Mouse (Mus musculus) left cerebral cortex, postnatal 14 days (tissue): ENCODE data around the gene Msi2. TPM values are rescaled to one million over a fixed set of nuclear protein-coding genes. Genes with fewer than 3 reads are reported as not detected.

Experiments used
- DNase-seq, 2 experiments: peaks; one replicate each; pipeline ENCODE4 v3.0.0; 2021 to 2022; ENCODE audit warnings: low spot score in 2 of 2, mixed read lengths in 1 of 2
- intact Hi-C: fragments of 180-260 bp; cut with DNase I; formaldehyde crosslinking; loops from one replicate; pipeline ENCODE4 v1.15.1; 2025
- total RNA-seq, 2 experiments: library from RNA; stranded (reverse); gene quantifications; 2 replicates each; pipeline ENCODE4 v1.2.3; 2021

Msi2 gene
- total RNA-seq, 2 experiments from 2014 or later = 97.8 to 103 TPM

- intact Hi-C loops = loop anchor here (10.0 kb wide), 1 partner anchor 305 kb away; no protein-coding TSS in a partner anchor
- no peak for DNase-seq
These were observed 298.5 kb downstream of the Msi2 start for GRCm38 (mm10) chr11:88419657-88420366.

- DNase-seq = no peak
- intact Hi-C loops = loop anchor here (10.0 kb wide), 1 partner anchor 306 kb away; no protein-coding TSS in a partner anchor
These were observed 299.2 kb downstream of the Msi2 start for GRCm38 (mm10) chr11:88419064-88419463.

GRCm38 (mm10) chr11:88414157-88414870, 304.0 kb downstream of the Msi2 start:
- no peak for DNase-seq
- intact Hi-C loops = loop anchor here (5.0 to 10.0 kb wide), 4 partner anchors 122 to 408 kb away; partner anchors contain the start of gene Ccdc182

- intact Hi-C loops = loop anchor here (5.0 to 10.0 kb wide), 4 partner anchors 120 to 410 kb away; partner anchors contain the start of gene Ccdc182
- DNase-seq = peak; percentile 68 to 75
These were observed 305.8 kb downstream of the Msi2 start for GRCm38 (mm10) chr11:88412423-88413094.

GRCm38 (mm10) chr11:88408305-88408704, 310.0 kb downstream of the Msi2 start:
- DNase-seq = no peak
- intact Hi-C loops = no loop called here

- DNase-seq = no peak
- intact Hi-C loops = no loop called here
These were observed 311.9 kb downstream of the Msi2 start for GRCm38 (mm10) chr11:88406408-88406915.

GRCm38 (mm10) chr11:88404816-88405613, 313.3 kb downstream of the Msi2 start:
- intact Hi-C loops = no loop called here

GRCm38 (mm10) chr11:88404247-88404677, 314.1 kb downstream of the Msi2 start:
- intact Hi-C loops = no loop called here
- no peak for DNase-seq

More at GRCm38 (mm10) chr11:88404816-88405613, 313.3 kb downstream of the Msi2 start:
- peak; percentile 70 to 81 for DNase-seq

GRCm38 (mm10) chr11:88402290-88402689, 316.0 kb downstream of the Msi2 start:
- no peak for DNase-seq
- intact Hi-C loops = no loop called here

- no peak for DNase-seq
- intact Hi-C loops = no loop called here
These were observed 317.0 kb downstream of the Msi2 start for GRCm38 (mm10) chr11:88401333-88401732.

- intact Hi-C loops = no loop called here
- DNase-seq = no peak
These were observed 317.4 kb downstream of the Msi2 start for GRCm38 (mm10) chr11:88400926-88401325.

GRCm38 (mm10) chr11:88400235-88400634, 318.1 kb downstream of the Msi2 start:
- DNase-seq = no peak
- intact Hi-C loops = no loop called here

- intact Hi-C loops = no loop called here
- DNase-seq = no peak
These were observed 318.9 kb downstream of the Msi2 start for GRCm38 (mm10) chr11:88399431-88399830.

- DNase-seq = no peak
- intact Hi-C loops = no loop called here
These were observed 319.3 kb downstream of the Msi2 start for GRCm38 (mm10) chr11:88399028-88399427.

GRCm38 (mm10) chr11:88395076-88395990, 323.0 kb downstream of the Msi2 start:
- DNase-seq = no peak
- intact Hi-C loops = no loop called here

- intact Hi-C loops = no loop called here
- DNase-seq = no peak
These were observed 323.8 kb downstream of the Msi2 start for GRCm38 (mm10) chr11:88394341-88395075.

GRCm38 (mm10) chr11:88392715-88393114, 325.6 kb downstream of the Msi2 start:
- peak; percentile 31 to 36 for DNase-seq
- intact Hi-C loops = no loop called here
